Mouse (Mus musculus) central nervous system, embryonic 11.5 days (tissue): Measurements from ENCODE around the gene Htr2b. TPM values are rescaled to one million over a fixed set of nuclear protein-coding genes. Genes with fewer than 3 reads are reported as not detected.

ENCODE experiments used
- polyA plus RNA-seq: library from polyadenylated mRNA; depleted of rRNA; stranded (reverse); fragments of >200 nt; gene quantifications from 2 replicates; pipeline ENCODE4 v1.2.3, GENCODE M21; 2012; rRNA removed

Htr2b gene
- not detected in 2 replicates for polyA plus RNA-seq

GRCm38 (mm10) chr1:86111779-86112178 lies at the start of gene Htr2b:
Gene Htr2b, minus strand, starts transcription at chr1:86111970.

DNA sequence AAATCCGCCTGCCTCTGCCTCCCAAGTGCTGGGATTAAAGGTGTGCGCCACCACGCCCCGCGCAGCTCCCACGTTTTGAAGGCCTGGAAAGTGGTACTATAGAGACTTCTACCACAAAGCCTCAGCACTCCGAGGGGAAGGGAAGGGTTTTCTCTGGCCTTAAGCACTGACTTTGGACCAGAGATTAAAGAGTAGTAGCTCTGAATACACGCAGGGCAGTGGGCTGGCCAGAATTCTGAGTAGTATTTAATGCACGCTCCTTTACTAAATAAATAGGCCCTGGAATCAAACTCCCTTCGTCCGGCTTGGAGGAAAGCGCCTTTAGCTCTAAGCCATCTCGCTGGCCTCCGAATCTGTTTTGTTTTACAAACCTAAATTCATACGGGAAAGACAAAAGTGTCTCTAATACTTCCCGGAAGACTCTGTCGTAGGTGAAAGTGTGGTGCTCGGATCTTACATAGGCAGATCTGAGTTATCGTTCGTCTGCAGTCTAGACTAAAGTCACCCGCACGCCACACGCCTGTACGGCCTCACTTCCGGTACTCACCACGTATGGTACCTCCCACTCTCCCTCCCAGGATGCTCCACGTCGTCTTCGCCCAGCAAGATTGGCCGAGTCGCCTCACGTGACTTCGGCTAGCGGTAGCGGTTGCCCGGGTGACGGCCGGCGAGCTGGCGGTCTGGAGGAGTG lies 42.5 kb upstream of the Htr2b start, which contains the start of gene Armc9:
Gene Armc9 (plus strand): TSS at position 648 of the 691 bp plus-strand sequence.

GRCm38 (mm10) chr1:86133337-86133736 lies 21.6 kb upstream of the Htr2b start, which contains the start of gene Gm21972:
Gene Gm21972, plus strand, starts transcription at chr1:86133637.

GRCm38 (mm10) chr1:86064271-86064991 lies 47.3 kb downstream of the Htr2b start, which contains the start of gene Psmd1:
Gene Psmd1, plus strand, starts transcription at chr1:86064387.

Other genes with a start within 250 kb of the Htr2b start
- 86.2 and 112 TPM in 2 replicates for gene Itm2c, start 217.7 kb downstream of the Htr2b start, polyA plus RNA-seq
- 1.1 and 1.5 TPM in 2 replicates for gene 4933407L21Rik, start 183.5 kb downstream of the Htr2b start, polyA plus RNA-seq
- 0.01 TPM in 2 replicates for gene Gpr55, start 151.0 kb downstream of the Htr2b start, polyA plus RNA-seq
- not detected in 2 replicates for gene Spata3, start 95.2 kb downstream of the Htr2b start, polyA plus RNA-seq
- gene 2810459M11Rik, start 66.1 kb downstream of the Htr2b start, polyA plus RNA-seq = 0.53 and 1.3 TPM in 2 replicates
- gene Psmd1, start 47.6 kb downstream of the Htr2b start, polyA plus RNA-seq = 112 and 125 TPM in 2 replicates
- gene Gm21972, start 21.7 kb upstream of the Htr2b start, polyA plus RNA-seq = 1.2 and 3.4 TPM in 2 replicates
- 20.2 and 23.9 TPM in 2 replicates for gene Armc9, start 42.8 kb upstream of the Htr2b start, polyA plus RNA-seq
- gene B3gnt7, start 190.9 kb upstream of the Htr2b start, polyA plus RNA-seq = 2.2 and 3.6 TPM in 2 replicates
- 382 and 1,606 TPM in 2 replicates for gene Ncl, start 247.4 kb upstream of the Htr2b start, polyA plus RNA-seq